Mouse (Mus musculus): ENCODE data around the gene Acin1.
"Not testable (repeated sequence)": the region's sequence is repeated elsewhere in the genome, so short reads cannot be mapped to it uniquely, and the experiment has no call there.

The Acin1 gene

GRCm38 (mm10) chr14:54641305-54641969, 45.3 kb downstream of the Acin1 start, which contains the start of gene Cdh24:
Cdh24 (minus strand) TSS chr14:54641364.
- peak; percentile 85 for DNase-seq

- DNase-seq: no peak
Measured at GRCm38 (mm10) chr14:54640946-54641304, 45.8 kb downstream of the Acin1 start, which contains the start of gene Gm17606. Gm17606 (plus strand) TSS chr14:54640952.

GRCm38 (mm10) chr14:54640121-54640520, 46.6 kb downstream of the Acin1 start:
- DNase-seq: no peak

- DNase-seq: no peak
Measured at GRCm38 (mm10) chr14:54638210-54638609, 48.5 kb downstream of the Acin1 start.

GRCm38 (mm10) chr14:54636954-54637353, 49.8 kb downstream of the Acin1 start:
- DNase-seq: peak; percentile 54

- DNase-seq: no peak
Measured at GRCm38 (mm10) chr14:54634182-54634581, 52.5 kb downstream of the Acin1 start.

- no peak for DNase-seq
Measured at GRCm38 (mm10) chr14:54632252-54632651, 54.5 kb downstream of the Acin1 start.

- DNase-seq: no peak
Measured at GRCm38 (mm10) chr14:54631240-54631599, 55.5 kb downstream of the Acin1 start.

GRCm38 (mm10) chr14:54630583-54631239, 56.0 kb downstream of the Acin1 start:
- DNase-seq: no peak

GRCm38 (mm10) chr14:54629797-54630196, 56.9 kb downstream of the Acin1 start:
- DNase-seq: no peak

GRCm38 (mm10) chr14:54628103-54628502, 58.6 kb downstream of the Acin1 start:
- no peak for DNase-seq

GRCm38 (mm10) chr14:54624976-54625375, 61.8 kb downstream of the Acin1 start:
- DNase-seq: no peak

GRCm38 (mm10) chr14:54623334-54623733, 63.4 kb downstream of the Acin1 start:
- DNase-seq: no peak

- no peak for DNase-seq
Measured at GRCm38 (mm10) chr14:54621133-54621532, 65.6 kb downstream of the Acin1 start, which contains the start of gene Psmb11. Psmb11 (plus strand) TSS chr14:54621433.

- DNase-seq: peak; percentile 92
Measured at GRCm38 (mm10) chr14:54617897-54618365, 68.8 kb downstream of the Acin1 start, which contains the start of gene Psmb5. Psmb5 (minus strand) TSS chr14:54618022.

- no peak for DNase-seq
Measured at GRCm38 (mm10) chr14:54617152-54617896, 69.4 kb downstream of the Acin1 start.

- no peak for DNase-seq
Measured at GRCm38 (mm10) chr14:54616226-54616825, 70.4 kb downstream of the Acin1 start.

GRCm38 (mm10) chr14:54614130-54614529, 72.6 kb downstream of the Acin1 start:
- DNase-seq: not testable (repeated sequence)

- no peak for DNase-seq
Measured at GRCm38 (mm10) chr14:54610648-54611047, 76.1 kb downstream of the Acin1 start.

- no peak for DNase-seq
Measured at GRCm38 (mm10) chr14:54609962-54610361, 76.8 kb downstream of the Acin1 start.

GRCm38 (mm10) chr14:54609245-54609644, 77.5 kb downstream of the Acin1 start:
- DNase-seq: no peak

GRCm38 (mm10) chr14:54607226-54607625, 79.5 kb downstream of the Acin1 start:
- DNase-seq: no peak

GRCm38 (mm10) chr14:54605752-54606321, 80.9 kb downstream of the Acin1 start, which contains the start of gene 4931414P19Rik:
4931414P19Rik (minus strand) TSS chr14:54605993.
- DNase-seq: peak; percentile 76
